Mouse (Mus musculus): ENCODE data around the gene Nrm. TPM values are rescaled to one million over a fixed set of nuclear protein-coding genes. Genes with fewer than 3 reads are reported as not detected.
A peak's percentile ranks its signal among the peaks of the same experiment; 100 is the strongest.

Gene Nrm
- polyA plus RNA-seq, 2 experiments = 15.6 to 20.1 TPM

DNA sequence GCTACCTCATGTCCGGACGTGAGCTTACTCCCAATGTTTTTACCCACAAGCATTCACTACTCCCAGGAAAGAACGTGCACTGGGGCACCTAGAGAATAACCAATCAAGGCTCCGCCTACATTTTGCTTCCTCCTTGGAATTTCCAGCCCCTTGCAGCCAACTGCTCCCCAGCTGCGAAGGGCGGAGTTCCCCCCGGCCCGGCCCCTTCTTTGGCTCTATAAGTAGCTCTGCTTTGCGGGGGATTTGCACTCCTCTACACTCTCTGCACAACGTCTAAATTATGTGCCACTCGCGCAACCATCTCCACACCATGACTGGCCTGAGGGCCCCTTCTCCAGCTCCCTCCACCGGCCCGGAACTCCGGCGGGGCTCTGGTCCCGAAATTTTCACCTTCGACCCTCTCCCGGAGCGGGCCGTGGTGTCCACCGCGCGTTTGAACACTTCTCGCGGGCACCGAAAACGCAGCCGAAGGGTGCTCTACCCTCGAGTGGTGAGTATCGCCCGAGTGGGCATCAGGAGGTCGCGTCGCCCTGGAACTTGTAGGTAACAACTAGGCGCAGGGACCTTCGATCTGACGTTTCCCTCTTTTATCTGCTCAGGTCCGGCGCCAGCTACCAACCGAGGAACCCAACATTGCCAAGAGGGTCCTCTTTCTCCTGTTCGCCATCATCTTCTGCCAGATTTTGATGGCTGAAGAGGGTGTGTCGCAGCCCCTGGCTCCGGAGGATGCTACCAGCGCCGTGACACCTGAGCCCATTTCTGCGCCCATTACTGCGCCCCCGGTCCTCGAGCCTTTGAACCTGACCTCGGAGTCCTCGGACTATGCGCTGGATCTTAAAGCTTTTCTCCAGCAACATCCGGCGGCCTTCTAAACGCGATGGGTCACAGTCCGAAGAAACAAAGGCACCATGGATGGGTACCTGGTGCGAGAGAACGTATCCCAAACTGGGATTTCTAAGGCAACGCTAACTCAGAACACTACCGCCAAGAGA lies 39.4 kb upstream of the Nrm start, which contains the start of gene Ier3:
TSS of gene Ier3 (plus strand) at position 246 of the 992 bp plus-strand sequence.
- TF ChIP-seq CTCF (IDR thresholded peaks at IDR 0.05; ENCODE audit: low read depth) = no peak
- no peak; the same call in 1 of the 2 replicates for TF ChIP-seq EP300 (IDR thresholded peaks at IDR 0.05; ENCODE audit: low read depth)
- Histone ChIP-seq H3K9me3 (ENCODE audit: control insufficient read depth, low read length) (no peaks in the 10 kb centered on the region), H3K4me1 (replicated peaks; ENCODE audit: control insufficient read depth in 2 of 2, insufficient read depth in 2 of 2, low read length in 1 of 2) (peaks cover 35 to 44% of the 10 kb centered on the region in 2 experiments), H3K36me3 (replicated peaks; ENCODE audit: control insufficient read depth, insufficient read depth, low read depth) (peaks cover 4% of the 10 kb centered on the region; the same call in 1 of the 2 replicates), H3K27ac (peak within 1 kb of the TSS; percentile 94), H3K4me3 (ENCODE audit: insufficient read depth in 1 of 2, low read depth in 2 of 2, low read length in 2 of 2) (peak within 1 kb of the TSS; percentile 89 to 94), H3K4me2 (ENCODE audit: low read depth) (peak within 1 kb of the TSS; percentile 97), H3K27me3 (ENCODE audit: control insufficient read depth, insufficient read depth, low read length) (no peaks in the 10 kb centered on the region), H3K9ac (replicated peaks) (peak within 1 kb of the TSS; percentile 82)
- ATAC-seq (ENCODE audit: insufficient read depth) (peak; percentile 43), DNase-seq (ENCODE audit: low read depth in 3 of 3, low spot score in 3 of 3) (peak in 1 of 3 experiments; percentile 79)
- under 1% methylated on average over 62 of the region's 62 CpGs for WGBS (ENCODE audit: insufficient replicate concordance)

DNA sequence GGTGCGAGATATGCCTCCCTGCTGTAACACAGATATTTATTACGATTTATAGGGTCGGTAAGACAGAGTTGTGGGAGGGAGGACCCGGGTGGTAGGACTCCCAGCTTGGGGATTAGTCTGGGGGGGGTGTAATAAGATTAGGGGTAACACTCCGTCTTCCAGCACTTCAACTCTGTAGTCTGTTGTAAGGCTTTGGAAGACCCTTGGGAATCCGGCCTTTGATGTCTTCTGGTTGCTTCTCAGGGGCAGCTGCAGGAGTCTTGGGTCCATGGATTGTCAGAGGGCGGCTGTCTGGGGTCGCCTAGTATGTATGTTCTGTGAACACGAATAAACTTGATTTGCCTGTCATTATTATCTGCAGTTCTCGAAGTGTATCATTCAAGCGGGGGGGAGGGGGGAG lies 38.6 kb upstream of the Nrm start:
- peaks cover 35 to 44% of the 10 kb centered on the region in 2 experiments for H3K4me1 ChIP-seq (replicated peaks; ENCODE audit: control insufficient read depth in 2 of 2, insufficient read depth in 2 of 2, low read length in 1 of 2)
- H3K27ac ChIP-seq = peak overlapping the region; percentile 94
- peak overlapping the region; percentile 89 to 94 for H3K4me3 ChIP-seq (ENCODE audit: insufficient read depth in 1 of 2, low read depth in 2 of 2, low read length in 2 of 2)
- ATAC-seq (ENCODE audit: insufficient read depth) (no peak), DNase-seq (ENCODE audit: low read depth in 3 of 3, low spot score in 3 of 3) (no peak)
- H3K27me3 ChIP-seq (ENCODE audit: control insufficient read depth, insufficient read depth, low read length) = no peaks in the 10 kb centered on the region
- no peak for TF ChIP-seq CTCF (IDR thresholded peaks at IDR 0.05; ENCODE audit: low read depth)
- TF ChIP-seq EP300 (IDR thresholded peaks at IDR 0.05; ENCODE audit: low read depth) = no peak
- H3K36me3 ChIP-seq (replicated peaks; ENCODE audit: control insufficient read depth, insufficient read depth, low read depth) = peaks cover 5% of the 10 kb centered on the region
- no peaks in the 10 kb centered on the region for H3K9me3 ChIP-seq (ENCODE audit: control insufficient read depth, low read length)
- WGBS (ENCODE audit: insufficient replicate concordance) = 2% methylated on average over 11 of the region's 11 CpGs
- H3K4me2 ChIP-seq (ENCODE audit: low read depth) = peak overlapping the region; percentile 97
- peak overlapping the region; percentile 82 for H3K9ac ChIP-seq (replicated peaks)

DNA sequence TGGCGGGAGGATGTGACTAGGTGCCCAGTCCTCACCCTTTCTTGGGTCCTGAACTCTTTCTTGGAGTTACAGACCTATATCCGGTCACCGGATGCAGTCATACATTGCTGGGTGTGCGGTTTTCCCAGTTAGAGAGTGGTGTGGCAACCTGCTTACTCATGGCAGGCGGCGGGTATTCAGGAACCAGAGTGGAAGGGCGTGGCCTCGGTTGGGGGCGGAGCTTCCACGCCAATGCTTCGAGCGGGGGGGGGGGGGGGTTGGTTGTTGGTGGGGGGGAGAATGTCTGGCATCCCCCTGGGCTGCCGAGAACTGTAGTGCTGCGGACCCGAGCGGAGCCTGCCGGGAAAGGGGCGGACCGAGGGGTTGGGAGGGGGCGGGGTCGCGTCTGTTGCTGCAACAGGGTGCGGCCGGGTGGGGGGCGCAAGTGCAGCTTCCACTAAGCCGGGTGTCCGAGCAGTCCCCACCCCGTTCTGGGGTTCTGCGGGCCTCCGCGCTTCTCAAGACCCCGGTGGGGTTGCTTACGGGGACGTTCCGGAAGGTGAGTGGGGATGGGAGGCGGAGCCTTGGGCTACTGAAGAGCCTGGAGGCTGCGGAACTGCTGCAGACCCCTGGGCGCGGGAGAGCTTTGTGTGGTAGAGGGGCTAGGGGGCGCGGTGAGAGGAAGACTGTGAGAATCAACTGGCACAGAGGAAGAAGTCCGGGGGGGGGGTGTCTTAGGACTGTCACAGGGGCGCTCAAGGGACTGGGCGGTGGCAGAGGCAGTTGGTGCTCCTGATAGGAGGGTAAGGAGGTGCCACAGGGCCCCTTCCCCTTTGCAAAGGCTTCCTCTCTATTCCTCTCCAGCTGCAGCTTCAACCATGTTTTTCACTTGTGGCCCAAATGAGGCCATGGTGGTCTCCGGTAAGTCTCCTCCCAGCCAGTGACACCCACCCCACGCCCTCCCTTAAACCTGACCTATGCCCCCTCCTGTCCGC lies 37.9 kb upstream of the Nrm start, which contains the start of gene Flot1:
TSS of gene Flot1 (plus strand) at position 267 of the 974 bp plus-strand sequence.
- no peaks in the 10 kb centered on the region for H3K27me3 ChIP-seq (ENCODE audit: control insufficient read depth, insufficient read depth, low read length)
- peak within 1 kb of the TSS; percentile 94 for H3K27ac ChIP-seq
- no peaks in the 10 kb centered on the region for H3K9me3 ChIP-seq (ENCODE audit: control insufficient read depth, low read length)
- H3K36me3 ChIP-seq (replicated peaks; ENCODE audit: control insufficient read depth, insufficient read depth, low read depth) = peaks cover 11% of the 10 kb centered on the region
- peak; percentile 78 for ATAC-seq (ENCODE audit: insufficient read depth)
- H3K4me2 ChIP-seq (ENCODE audit: low read depth) = peak within 1 kb of the TSS; percentile 97
- DNase-seq (ENCODE audit: low read depth in 3 of 3, low spot score in 3 of 3) = peak; percentile 82 to 89 (median 85)
- under 1% methylated on average over 45 of the region's 47 CpGs for WGBS (ENCODE audit: insufficient replicate concordance)
- TF ChIP-seq CTCF (IDR thresholded peaks at IDR 0.05; ENCODE audit: low read depth) (no peak), EP300 (IDR thresholded peaks at IDR 0.05; ENCODE audit: low read depth) (peak; percentile 39)
- H3K4me3 ChIP-seq (ENCODE audit: insufficient read depth in 1 of 2, low read depth in 2 of 2, low read length in 2 of 2) = peak within 1 kb of the TSS; percentile 89 to 94
- peaks cover 35 to 44% of the 10 kb centered on the region in 2 experiments for H3K4me1 ChIP-seq (replicated peaks; ENCODE audit: control insufficient read depth in 2 of 2, insufficient read depth in 2 of 2, low read length in 1 of 2)
- H3K9ac ChIP-seq (replicated peaks) = peak within 1 kb of the TSS; percentile 82

DNA sequence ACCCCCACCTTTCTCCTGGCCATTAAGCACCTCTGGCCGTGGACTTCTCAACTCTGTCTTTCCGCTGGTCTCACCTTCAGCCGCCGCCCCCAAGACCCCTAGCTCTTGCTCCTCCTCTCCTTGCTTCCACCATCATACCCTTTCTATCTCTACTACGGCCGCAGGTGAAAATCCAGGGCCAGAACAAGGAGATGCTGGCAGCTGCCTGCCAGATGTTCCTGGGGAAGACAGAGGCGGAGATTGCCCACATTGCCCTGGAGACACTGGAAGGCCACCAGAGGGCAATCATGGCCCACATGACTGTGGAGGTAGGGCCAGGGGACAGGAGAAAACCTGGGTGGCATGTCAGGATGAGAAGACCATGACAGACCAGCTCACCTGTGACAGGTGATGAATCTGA lies 36.7 kb upstream of the Nrm start:
- Histone ChIP-seq H3K36me3 (replicated peaks; ENCODE audit: control insufficient read depth, insufficient read depth, low read depth) (peaks cover 11% of the 10 kb centered on the region), H3K4me3 (ENCODE audit: insufficient read depth in 1 of 2, low read depth in 2 of 2, low read length in 2 of 2) (peak overlapping the region in 1 of 2 experiments; percentile 89; a peak in 2 of 4 replicates), H3K27me3 (ENCODE audit: control insufficient read depth, insufficient read depth, low read length) (no peaks in the 10 kb centered on the region), H3K4me1 (replicated peaks; ENCODE audit: control insufficient read depth in 2 of 2, insufficient read depth in 2 of 2, low read length in 1 of 2) (peaks cover 35 to 44% of the 10 kb centered on the region in 2 experiments), H3K4me2 (ENCODE audit: low read depth) (peak overlapping the region; percentile 97), H3K9ac (replicated peaks) (peak overlapping the region; percentile 82), H3K9me3 (ENCODE audit: control insufficient read depth, low read length) (no peaks in the 10 kb centered on the region), H3K27ac (peak overlapping the region; percentile 94)
- 67% methylated on average over 7 of the region's 7 CpGs for WGBS (ENCODE audit: insufficient replicate concordance)
- TF ChIP-seq CTCF (IDR thresholded peaks at IDR 0.05; ENCODE audit: low read depth) = peak; percentile 86
- TF ChIP-seq EP300 (IDR thresholded peaks at IDR 0.05; ENCODE audit: low read depth) = no peak
- DNase-seq (ENCODE audit: low read depth in 3 of 3, low spot score in 3 of 3) = no peak
- ATAC-seq (ENCODE audit: insufficient read depth) = no peak

All from liver, embryonic 14.5 days (tissue).